Mouse (Mus musculus) bone marrow macrophage, adult 2 months (primary cell): ENCODE data around the gene Cdh9. TPM values are rescaled to one million over a fixed set of nuclear protein-coding genes. Genes with fewer than 3 reads are reported as not detected.

Experiments
- H3K27ac ChIP-seq: 2 replicates; pipeline ENCODE4 v1.5.1; 2012; ENCODE audit warnings: low read depth, low read length; ENCODE audit not compliant: insufficient read depth
- H3K4me1 ChIP-seq: 2 replicates; pipeline ENCODE4 v1.6.1; 2012; ENCODE audit warnings: low read length; ENCODE audit not compliant: control insufficient read depth, insufficient read depth
- H3K4me3 ChIP-seq: 2 replicates; pipeline ENCODE4 v1.5.1; 2012; ENCODE audit warnings: mild to moderate bottlenecking, low read length, moderate library complexity; ENCODE audit not compliant: insufficient read depth
- CTCF ChIP-seq: IDR thresholded peaks from 2 replicates; pipeline ENCODE4 v1.5.1; 2012; ENCODE audit warnings: low read depth, mild to moderate bottlenecking, low read length, moderate library complexity
- POLR2A ChIP-seq: IDR thresholded peaks from 2 replicates; pipeline ENCODE4 v1.6.1; 2012; ENCODE audit warnings: mild to moderate bottlenecking, low read depth, low read length, borderline replicate concordance
- polyA plus RNA-seq: library from polyadenylated mRNA; stranded (reverse); fragments of >200 nt; gene quantifications from 2 replicates; pipeline ENCODE4 v1.2.4, GENCODE M21; 2012; ENCODE audit not compliant: missing spikeins, insufficient read depth, insufficient read length

Gene Cdh9
- polyA plus RNA-seq = not detected in 2 replicates

DNA sequence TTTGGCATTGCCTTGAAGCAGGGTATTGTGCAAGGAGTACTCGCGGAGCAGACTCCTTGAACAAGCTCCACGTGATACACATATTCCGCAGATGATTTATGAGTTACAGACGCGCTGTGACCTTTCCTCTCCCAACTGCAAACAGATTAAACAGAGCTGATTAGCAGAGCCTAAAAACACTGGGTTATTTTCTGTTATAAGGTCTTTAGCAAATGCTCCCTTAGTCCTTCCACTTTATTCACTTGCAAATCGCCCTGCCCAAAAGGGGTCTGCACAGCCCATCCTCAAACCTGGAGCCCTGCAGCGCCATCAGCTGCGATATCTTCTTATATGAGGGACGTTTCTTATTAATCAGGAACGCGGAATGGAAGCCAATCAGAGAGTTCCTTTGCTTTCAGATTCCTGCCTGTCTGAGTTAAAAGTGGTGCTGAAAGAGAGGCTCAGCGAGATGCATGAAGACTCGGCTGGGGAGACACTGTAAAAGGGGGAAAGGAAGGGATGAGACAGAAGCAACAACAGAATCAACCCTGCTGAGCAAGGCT is at the start of gene Cdh9:
Cdh9 (plus strand) TSS at position 287 of the 542 bp plus-strand sequence.
- H3K27ac ChIP-seq = no peak within 1 kb of the TSS
- no peak for TF ChIP-seq POLR2A
- TF ChIP-seq CTCF = no peak
- H3K4me3 ChIP-seq = no peak within 1 kb of the TSS
- no peaks in the 10 kb centered on the region for H3K4me1 ChIP-seq

DNA sequence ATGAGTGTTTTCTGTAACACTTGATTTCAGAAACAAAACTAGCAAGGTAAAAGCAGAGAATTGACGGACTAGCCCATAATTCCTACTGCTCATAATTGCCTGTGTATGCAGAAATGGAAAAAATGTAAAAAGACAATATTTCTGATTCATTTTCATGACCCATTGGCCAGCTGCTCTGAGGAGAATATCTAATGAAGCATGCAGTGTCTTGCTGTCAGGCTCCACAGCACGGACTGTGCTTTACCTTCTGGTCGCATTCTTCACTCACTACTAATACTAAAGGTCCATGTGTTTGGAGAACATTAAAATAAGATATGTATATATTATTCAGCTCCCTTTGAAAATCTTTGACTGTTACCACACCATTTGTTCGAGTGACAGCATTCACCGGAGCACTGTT is 49.5 kb upstream of the Cdh9 start:
- TF ChIP-seq CTCF = no peak
- no peak for TF ChIP-seq POLR2A
- H3K27ac ChIP-seq = no peak overlapping the region
- no peak overlapping the region for H3K4me3 ChIP-seq
- no peaks in the 10 kb centered on the region for H3K4me1 ChIP-seq

DNA sequence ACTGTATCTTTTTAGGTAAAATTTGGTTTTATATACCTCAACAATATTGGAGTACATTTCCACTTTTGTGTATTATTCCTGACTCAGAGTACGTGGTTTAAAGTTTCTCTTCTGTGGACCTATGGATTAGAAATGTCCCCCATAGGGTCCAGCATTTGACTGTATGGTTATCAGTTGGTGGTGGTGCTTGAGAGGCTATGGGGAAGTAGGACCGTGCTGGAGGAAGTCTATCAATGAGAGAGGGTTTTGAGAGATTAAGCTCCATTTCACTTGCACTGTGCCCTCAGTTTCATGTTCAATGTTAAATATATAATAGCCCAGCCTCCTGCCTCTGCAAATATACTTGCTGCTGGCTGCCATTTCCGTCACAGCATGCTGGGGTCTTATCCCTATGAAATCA is 28.7 kb upstream of the Cdh9 start:
- TF ChIP-seq POLR2A = no peak
- TF ChIP-seq CTCF = no peak
- Histone ChIP-seq H3K4me1 (no peaks in the 10 kb centered on the region), H3K4me3 (no peak overlapping the region), H3K27ac (no peak overlapping the region)

DNA sequence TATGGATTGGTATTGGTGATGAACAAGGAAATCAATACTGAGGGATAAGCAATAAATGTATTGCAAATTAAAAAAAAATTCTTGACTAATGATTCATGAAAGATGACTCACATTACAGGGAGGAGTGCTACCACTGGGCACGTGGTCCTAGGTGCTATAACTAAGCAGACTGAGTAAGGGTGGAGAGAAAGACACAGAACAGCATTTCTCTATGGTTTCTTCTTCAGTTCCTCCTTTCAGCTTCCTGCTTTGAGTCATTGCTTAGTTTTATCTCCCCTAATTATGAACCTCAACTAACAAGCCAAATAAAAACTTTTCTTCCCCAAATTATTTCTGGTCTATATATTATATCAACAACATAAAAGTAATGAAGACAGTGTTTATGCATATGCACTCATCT is 26.2 kb upstream of the Cdh9 start:
- Histone ChIP-seq H3K4me1 (no peaks in the 10 kb centered on the region), H3K27ac (no peak overlapping the region), H3K4me3 (no peak overlapping the region)
- TF ChIP-seq CTCF (no peak), POLR2A (no peak)

DNA sequence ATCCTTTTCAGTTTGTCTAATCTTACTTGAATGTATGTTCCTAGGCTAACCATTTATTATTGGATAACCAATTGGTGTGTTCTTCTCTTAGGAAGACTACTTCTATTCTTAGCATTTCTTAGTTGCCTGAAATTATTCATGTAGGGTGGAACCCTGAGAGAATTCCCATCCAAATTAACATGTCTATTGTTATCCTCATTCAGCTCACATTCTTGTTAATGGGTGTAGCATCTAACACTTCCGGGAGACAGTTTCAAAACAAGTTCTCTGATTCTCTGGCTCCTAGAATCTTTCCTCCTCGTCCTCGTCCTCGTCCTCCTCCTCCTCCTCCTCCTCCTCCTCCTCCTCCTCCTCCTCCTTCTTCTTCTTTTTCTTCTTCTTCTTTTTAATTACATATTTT is 10.5 kb downstream of the Cdh9 start:
- no peak overlapping the region for H3K27ac ChIP-seq
- TF ChIP-seq CTCF (no peak), POLR2A (no peak)
- no peaks in the 10 kb centered on the region for H3K4me1 ChIP-seq
- no peak overlapping the region for H3K4me3 ChIP-seq

DNA sequence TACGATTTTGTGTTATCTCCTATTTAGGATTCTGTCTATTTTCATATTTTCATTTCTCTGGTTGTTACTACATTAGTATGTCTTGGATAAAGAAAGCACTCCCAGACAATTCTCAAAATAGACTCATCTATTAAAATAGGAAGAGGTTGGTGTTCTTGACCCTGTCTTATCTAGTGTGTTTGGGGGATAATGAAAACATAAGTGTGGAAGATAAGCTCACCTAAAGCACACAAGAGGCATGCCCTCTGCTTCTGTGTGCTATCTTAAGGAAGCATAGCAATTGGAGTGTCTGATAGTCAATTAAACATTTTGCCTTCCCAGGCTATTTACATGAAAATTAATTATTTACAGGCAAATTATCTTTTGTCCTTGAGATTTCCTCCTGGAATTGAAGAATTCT is 18.1 kb downstream of the Cdh9 start:
- no peak for TF ChIP-seq CTCF
- no peak for TF ChIP-seq POLR2A
- Histone ChIP-seq H3K27ac (no peak overlapping the region), H3K4me3 (no peak overlapping the region), H3K4me1 (no peaks in the 10 kb centered on the region)

DNA sequence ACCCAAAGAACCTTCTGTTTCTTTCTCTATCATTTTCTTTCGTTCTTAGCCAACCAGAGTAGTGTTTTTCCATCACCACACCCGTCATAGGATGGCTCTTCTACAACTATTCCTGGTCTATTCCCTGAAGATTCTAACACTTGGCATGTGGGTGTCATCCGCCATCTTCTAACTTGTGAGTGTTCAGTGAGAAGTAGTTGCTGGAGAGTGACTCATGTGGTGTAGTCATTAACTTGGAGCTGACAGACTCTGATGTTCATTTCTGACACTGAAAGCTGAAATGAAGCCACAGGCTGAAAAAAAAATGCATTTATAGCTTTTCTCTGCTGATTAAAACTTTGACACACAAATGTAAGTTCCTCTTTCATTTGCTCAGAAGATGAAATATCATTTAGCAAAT is 34.7 kb downstream of the Cdh9 start:
- no peak overlapping the region for H3K27ac ChIP-seq
- TF ChIP-seq CTCF (no peak), POLR2A (no peak)
- no peaks in the 10 kb centered on the region for H3K4me1 ChIP-seq
- no peak overlapping the region for H3K4me3 ChIP-seq

DNA sequence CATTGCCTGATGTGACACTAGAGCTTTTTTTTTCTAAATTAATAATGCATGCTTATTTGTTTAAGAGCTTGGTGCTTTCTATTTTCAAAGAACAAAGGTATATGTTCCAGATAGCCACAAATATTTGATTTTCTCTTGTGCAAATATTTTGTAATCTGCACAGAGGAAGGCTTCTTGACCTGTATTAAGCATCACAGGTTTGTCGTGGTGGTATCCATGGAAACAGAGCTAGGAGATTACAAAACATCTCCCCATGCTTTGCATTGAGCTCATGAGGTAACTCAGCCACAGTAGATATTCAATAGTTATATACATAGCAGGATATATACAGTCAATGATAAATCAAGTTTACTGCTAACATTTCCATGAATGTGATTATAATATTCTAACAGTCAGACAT is 56.0 kb downstream of the Cdh9 start:
- H3K27ac ChIP-seq = no peak overlapping the region
- H3K4me3 ChIP-seq = no peak overlapping the region
- TF ChIP-seq CTCF (no peak), POLR2A (no peak)
- H3K4me1 ChIP-seq = no peaks in the 10 kb centered on the region

DNA sequence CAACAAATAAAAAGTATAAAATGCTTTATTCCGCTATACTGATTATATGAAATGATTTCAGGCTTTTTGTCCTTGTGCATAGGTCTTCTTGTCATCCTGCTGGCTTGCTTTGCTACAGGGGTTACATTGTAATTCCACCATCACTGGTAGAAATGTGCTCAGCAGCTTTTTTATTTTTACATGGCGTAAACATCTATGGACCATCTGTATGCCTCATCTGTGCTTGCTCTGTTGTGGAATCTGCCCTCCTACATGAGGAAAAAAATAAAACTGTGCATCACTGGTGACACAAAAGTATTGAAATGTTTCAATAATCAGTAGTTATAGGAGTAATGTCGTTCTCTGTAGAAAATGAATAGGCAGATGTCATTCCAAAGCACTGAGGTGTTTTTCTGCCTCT is 64.3 kb downstream of the Cdh9 start:
- no peak overlapping the region for H3K27ac ChIP-seq

DNA sequence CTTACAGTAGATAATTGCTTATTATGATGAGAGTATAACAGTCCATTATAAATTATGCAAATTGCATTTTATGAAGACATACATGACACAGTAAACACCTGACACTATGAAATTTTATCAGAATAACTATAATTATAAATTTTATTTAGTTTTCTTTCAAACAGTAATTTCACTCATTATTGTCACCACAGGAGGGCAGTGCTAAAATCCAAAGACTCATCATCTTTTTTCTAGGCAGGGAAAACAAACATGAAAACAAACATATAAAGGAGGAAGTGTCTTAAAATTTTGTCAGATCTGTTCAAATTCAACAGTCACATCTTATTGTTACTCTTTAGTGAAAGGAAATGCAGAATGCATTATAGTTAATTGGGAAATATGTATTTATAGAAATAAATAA is 72.7 kb downstream of the Cdh9 start:
- H3K4me3 ChIP-seq = no peak overlapping the region
- H3K27ac ChIP-seq = no peak overlapping the region
- TF ChIP-seq POLR2A (no peak), CTCF (no peak)
- H3K4me1 ChIP-seq = no peaks in the 10 kb centered on the region

More for the DNA sequence above, 64.3 kb downstream of the Cdh9 start:
- Histone ChIP-seq H3K4me3 (no peak overlapping the region), H3K4me1 (no peaks in the 10 kb centered on the region)
- TF ChIP-seq POLR2A (no peak), CTCF (no peak)

DNA sequence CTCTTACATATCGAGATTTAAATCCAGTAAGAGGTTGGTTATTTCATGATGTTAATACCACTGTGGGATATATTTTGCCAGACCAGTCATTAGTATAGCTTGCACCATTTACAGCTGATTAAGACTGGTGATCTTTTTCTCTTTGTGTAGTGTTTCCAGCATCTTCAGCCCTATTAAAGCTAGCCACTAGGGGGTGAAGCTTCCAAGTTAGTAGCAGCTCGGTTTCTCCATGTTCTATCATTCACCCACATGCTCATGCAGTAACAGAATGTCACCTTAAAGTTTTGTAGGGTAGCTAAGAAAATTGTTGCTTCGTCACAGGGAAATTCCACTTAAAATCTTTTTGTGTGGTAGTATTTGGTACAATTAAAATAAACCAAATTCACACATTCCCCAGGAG is 82.2 kb downstream of the Cdh9 start:
- Histone ChIP-seq H3K4me1 (no peaks in the 10 kb centered on the region), H3K27ac (no peak overlapping the region), H3K4me3 (no peak overlapping the region)
- no peak for TF ChIP-seq POLR2A
- no peak for TF ChIP-seq CTCF
